In genomic region chr3:89458372-89458964, GRCm38 (mm10) we compare ENCODE assay signal across 1 mouse cellular context.
TF ChIP-seq lines count a peak whose summit lies in the region.

No protein-coding gene starts in this region.

TF ChIP-seq in C2C12, 6 proteins besides CTCF, POLR2A, EP300 and RAD21 (continued from another document):
- TF ChIP-seq MYOD1 (IDR thresholded peaks at IDR 0.05; ENCODE audit: control insufficient read depth, insufficient read length, low read depth): no peak
TF ChIP-seq in C2C12: peak in this region for 0.
